Mouse (Mus musculus): ENCODE data around the gene Avpr1b.
A peak's percentile ranks its signal among the peaks of the same experiment; 100 is the strongest.
"Not testable (repeated sequence)": the region's sequence is repeated elsewhere in the genome, so short reads cannot be mapped to it uniquely, and the experiment has no call there.

Avpr1b gene

DNA sequence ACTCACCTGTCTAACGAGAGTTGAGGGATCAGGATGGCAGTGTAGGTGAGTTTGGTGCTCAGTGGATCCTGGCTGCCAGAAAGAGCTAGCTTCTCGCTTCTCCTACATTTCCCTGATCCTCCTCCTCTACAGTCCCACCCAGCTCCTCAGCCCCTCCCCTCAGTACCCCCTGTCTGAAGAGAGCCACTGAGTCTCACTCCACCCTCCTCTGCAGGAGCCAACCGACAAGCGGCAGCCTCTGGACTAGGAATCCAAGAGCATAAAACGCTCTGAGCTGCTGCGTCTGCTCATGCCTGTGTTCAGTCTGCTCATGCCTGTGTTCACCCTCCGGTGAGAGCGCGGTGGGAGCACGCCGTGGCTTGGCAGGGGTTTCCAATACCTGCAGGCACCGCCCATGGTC is at the start of gene Avpr1b:
Gene Avpr1b (plus strand): TSS at position 335 of the 400 bp plus-strand sequence.
- no peak for DNase-seq (ENCODE audit: low spot score)

DNA sequence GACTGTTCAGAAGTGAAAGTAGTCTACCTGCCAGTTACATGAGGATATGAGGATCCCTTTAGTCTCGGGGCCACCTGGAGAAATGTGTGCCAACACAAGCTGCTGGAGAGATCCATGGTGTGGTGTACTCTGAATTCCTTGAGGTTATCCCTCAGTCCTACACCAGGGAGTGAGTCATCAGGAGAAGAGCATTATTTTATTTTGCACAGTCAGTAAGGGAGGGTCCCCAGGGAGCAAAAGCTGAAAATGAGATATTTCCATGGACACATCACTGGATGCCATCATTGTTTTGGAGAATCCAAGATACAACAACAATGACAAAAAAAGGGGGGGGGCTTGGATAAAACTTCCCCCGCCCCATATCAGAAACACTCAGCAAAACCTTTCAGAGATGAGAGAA is 47.1 kb upstream of the Avpr1b start:
- DNase-seq (ENCODE audit: low spot score): peak; percentile 24

DNA sequence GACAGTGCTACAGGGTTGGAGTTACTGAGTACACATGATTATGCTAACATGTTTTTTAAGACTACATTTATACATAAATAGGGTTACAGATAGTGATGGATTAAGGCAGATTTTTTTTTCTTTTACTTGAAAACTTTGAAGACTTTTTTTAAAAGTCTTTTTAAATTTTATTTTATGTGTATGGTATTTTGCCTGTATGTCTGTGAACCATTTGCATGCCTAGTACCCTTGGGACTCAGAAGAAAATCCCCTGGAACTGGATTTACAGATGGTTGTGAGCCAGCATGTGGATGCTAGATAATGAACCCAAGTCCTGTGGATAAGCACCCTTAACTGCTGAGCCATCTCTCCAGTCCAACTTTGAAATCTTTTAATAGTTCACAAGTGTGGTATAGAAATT is 45.6 kb upstream of the Avpr1b start:
- no peak for DNase-seq (ENCODE audit: low spot score)

DNA sequence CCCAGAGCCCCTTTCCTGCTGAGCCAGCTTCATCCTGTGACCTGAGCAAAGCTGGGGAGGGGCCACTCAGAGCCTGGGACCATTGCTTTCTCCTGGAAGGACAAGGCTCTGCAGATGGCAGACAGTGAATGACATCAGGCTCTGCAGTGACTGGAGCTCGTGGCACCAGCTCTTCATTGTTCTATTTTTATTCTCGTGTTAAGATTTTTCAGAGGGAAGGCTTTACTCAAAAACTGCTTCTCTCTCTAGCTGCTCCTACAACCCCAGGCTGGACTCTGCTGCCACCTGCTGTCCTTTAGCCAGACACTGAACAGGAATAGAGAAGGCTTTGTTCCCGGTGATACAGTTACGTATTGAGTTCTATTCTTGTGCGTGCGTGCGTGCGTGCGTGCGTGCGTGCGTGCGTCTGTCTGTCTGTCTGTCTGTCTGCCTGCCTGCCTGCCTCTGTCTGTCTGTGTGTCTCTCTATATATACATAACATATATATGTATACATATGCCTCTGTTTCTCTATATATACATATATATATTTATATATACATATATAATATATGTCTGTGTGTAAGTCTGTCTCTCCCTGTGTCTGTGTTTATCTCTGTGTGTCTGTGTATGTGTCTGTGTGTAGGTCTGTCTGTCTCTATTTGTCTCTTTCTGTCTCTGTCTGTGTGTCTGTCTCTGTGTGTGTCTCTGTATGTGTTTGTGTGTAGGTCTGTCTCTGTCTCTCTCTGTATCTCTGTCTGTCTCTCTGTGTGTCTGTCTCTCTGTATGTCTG is 43.8 kb upstream of the Avpr1b start:
- peak; percentile 84 for DNase-seq (ENCODE audit: low spot score)

DNA sequence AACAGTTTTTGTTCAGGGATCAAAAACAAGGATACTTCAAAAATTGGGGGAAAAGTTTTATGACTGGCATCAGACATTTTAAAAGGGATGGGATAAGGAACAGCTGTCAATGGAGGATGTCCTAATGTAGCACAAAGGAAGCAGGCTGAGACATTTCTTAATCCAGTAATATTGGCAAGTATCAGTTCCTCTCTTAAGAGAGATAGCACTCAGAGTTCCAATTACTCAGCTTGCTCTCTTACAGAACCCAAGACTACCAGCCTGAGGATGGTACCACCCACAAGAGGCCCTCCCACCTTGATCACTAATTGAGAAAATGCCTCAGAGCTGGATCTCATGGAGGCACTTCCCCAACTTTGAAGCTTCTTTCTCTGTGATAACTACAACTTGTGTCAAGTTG is 38.5 kb upstream of the Avpr1b start:
- DNase-seq (ENCODE audit: low spot score): no peak

DNA sequence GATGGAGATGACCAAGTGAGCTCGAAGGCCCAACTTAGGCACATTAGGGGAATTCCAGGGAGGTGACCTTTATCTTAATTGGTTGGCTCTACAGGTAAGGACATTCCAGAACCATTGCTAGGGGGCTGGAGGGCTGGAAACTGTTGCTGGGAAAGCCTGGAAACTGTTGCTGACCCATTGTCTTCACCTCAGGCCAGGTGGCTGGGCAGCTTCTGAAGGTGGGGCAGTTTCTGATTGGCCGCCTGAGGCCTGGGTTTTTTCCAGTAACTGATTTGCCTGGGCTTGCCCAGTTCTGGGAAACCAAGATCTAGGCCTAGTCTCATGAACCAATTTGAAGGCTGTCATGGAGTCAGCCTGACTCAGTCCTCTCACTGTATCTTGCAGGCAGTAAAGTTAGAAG is 37.0 kb upstream of the Avpr1b start:
- DNase-seq (ENCODE audit: low spot score): no peak

DNA sequence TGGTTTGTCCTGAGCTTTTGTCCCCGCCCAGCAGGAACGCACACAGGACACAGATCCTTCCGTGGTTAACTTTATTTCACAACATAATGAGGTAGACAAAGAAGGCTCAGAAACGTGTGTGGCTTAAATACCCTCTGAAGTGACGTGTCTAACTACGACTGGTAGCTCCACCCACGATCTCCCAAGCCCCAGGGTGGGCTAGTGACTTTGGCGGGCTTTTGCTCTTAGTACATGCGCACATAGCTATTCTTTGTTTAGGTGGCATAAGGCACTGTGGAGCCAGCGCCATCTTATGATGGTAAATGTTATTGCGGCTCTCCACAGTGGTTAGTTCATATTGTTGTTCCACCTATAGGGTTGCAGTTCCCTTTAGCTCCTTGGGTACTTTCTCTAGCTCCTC is 33.0 kb upstream of the Avpr1b start:
- not testable (repeated sequence) for DNase-seq (ENCODE audit: low spot score)

DNA sequence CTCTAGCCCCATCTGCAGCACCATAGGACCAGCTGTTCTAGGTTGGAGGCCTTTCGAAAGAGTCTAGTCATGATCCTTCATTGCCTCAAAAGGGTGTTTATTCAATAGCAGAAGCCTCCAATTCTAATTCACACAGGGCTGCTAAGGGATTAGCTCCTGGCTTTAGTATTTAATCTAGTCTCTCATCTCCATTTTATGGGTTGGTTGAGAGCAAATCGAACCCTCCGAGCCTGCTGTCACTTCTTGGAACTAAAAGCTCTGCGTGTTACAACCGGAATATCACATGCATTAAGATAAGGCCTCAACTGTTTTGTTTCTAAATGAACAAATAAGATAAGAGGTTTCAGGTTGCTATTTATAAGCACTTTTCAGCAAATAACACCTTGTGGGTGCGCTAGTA is 29.3 kb upstream of the Avpr1b start:
- DNase-seq (ENCODE audit: low spot score): no peak

DNA sequence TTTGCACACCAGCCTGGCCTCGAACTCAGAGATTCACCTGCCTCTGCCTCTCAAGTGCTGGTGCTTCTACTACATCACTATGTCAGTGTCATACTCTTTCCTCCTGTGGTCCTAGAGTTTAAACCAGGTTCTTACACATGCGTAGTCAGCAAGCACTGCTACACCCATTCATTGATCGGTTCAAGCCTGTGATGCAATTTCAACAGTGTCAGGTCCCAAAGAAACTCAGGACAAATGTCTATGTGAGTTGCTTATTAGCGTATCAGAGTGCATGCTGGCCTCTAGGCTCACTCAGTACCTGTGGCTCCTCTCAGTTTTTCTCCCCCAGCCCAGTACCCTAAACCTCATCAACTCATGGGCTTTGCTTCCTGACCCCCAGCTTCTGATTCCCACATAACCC is 28.6 kb upstream of the Avpr1b start:
- DNase-seq (ENCODE audit: low spot score): no peak

DNA sequence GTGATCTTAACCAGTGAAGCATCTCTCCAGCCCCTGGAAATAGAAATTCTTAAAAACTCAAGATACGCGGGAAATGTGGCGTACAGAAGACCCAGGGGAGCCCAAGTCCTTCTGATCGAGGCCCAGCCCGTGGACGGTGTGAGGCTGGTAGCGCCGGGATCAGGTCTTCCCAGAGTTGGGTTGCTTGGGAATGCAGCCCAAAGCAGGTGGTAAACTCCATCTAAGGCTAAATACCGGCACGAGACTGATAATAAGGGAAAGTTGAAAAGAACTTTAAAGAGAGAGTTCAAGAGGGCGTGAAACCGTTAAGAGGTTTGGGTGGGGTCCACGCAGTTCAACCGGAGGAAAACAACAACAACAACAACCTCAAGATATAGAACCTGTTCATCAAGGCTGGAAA is 25.3 kb upstream of the Avpr1b start:
- DNase-seq (ENCODE audit: low spot score): peak; percentile 7

DNA sequence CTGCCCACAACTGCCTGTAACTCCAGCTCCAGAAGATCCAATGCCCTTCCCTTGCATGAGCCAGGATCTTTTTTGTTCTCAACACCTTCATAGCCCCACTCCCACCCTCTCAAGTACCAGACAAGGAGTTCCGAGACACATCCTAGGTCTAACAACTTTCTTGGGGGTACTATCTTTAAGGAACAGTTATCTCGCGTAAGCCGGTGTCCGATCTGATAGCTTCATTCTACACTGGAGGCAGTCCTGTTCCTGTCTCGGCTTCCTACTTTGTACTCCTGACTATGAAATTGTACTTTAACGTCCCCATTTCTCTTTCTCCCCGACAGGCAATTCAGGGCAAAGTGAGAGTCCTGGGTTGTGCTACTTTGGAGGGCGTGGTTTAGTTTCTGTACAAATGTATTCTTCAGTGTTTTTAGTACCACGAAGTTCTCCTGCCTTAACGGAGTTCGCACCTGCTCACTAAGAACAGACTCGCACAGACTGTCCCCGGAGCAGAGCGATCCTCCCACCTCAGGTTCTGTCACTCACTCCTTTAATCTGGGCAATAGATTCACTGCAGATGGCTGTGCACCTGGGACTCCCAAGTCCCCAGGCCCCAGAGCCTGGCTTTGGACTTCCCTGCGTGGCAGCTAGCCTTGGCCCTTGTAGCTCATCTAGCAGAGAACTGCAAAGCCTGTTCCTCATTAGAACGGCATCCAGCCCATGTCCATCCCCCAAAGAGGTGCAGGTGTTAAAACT is 19.9 kb upstream of the Avpr1b start:
- no peak for DNase-seq (ENCODE audit: low spot score)

DNA sequence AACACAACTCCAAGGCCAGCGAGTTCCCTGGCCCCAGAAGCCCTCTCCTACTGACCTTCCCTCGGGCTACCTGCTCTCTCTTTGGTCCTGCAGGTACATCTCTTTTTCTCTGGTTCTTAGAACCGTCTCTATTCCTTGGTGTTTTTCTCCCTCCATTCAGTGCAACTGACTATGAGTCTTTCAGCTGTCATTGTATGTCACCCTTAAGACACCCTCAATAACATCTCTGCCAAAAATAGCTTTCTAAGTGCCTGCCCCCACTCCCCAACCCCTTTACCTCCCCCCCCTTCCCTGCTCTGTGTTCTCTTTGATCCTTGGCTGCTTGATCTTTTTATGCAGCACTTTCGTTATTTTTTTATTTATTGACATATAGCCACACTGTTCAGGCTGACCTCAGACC is 18.6 kb upstream of the Avpr1b start:
- no peak for DNase-seq (ENCODE audit: low spot score)

DNA sequence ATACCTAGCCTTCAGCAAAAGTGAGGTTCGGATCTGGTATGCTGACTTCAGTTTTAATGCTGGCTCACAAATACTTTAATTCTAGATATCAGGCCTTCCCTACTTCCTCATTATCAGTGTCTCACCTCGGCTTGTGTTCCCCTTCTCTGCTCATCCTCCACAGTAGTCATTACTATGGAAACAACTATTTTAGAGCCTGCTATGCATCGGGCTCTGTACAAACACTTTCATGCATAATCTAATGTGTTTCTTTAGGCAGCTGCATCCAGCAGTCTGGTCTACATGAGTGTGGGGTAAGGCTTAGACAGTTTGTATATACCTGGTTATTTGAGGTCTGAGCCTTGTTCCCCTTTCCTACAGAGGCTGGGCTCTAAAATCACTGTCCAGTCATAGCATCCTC is 15.4 kb upstream of the Avpr1b start:
- DNase-seq (ENCODE audit: low spot score): no peak

DNA sequence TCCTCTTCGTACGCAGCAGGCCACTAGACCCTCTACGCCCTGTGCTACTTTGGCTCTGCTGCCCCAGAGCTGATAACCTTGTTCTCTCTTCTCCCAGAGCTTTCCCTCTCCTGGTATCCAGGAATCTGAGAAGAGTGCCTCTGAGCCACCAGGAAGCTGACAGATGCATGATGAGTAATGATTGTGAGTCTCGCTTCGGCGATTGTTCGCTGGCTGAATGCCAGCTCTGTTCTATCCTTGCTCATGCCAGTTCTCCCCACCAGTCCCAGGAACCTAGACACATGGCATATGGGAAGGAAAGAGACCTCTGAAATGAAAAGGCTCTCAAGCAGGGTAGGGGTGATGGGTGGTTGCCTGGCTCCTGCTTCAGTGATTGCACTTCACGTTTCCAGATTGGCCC is 12.2 kb upstream of the Avpr1b start:
- DNase-seq (ENCODE audit: low spot score): peak; percentile 14

DNA sequence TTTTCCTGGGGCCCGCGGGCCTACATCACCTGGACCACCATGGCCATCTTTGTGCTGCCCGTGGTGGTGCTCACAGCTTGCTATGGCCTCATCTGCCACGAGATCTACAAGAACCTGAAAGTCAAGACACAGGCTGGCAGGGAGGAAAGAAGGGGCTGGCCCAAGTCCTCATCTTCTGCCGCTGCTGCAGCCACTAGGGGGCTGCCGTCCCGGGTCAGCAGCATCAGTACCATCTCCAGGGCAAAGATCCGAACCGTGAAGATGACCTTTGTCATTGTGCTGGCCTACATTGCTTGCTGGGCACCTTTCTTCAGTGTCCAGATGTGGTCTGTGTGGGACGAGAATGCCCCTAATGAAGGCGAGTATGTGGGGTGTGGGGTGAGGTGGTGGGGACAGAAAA is 1.3 kb downstream of the Avpr1b start:
- DNase-seq (ENCODE audit: low spot score): no peak

DNA sequence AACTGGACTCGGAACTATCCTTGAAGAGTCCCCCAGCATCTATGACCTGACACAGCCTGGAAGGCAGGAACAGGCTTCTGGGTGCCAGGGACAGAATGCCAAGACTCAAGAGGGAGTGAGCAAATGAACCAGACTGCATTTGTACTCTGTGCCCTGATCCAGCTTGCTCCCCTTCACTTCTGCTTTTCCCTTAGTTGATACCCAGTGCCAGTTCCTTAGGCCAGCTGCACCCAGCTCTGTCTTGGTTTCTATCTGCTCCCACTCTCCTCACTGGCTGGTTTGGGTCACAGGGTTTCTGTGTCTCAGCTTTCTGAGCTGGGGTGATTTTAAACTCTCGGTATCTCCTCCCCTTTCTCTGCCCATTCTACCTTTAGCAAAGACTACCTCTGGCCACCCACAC is 7.7 kb downstream of the Avpr1b start:
- DNase-seq (ENCODE audit: low spot score): no peak

DNA sequence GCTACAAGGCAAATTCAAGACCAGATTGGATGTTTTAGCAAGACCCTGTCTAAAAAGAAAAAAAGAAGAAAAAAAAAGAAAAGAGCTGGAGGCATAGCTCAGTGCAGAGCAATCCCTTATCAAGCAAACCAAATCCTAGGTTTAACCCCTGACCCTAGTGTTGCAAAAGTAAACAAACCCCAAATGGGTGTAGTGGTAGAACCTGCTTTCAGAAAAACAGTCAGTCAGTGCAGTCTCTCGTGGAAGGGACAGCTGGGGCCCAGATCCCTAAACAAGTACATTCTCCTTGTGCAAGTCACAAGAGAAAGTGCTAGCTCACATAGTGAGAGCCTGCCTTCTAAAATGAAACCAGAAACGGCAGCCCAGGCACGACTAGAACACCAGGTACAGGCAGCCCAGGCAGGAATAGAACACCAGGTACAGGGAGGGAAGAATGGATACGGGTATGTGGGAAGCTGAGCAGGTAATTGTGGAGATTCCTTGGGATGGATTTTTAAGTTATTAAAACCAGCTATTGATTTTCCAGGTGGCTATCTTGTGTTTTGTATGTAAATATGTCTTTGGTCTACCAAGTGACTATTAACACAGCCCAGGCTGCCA is 13.6 kb downstream of the Avpr1b start:
- DNase-seq (ENCODE audit: low spot score): no peak

DNA sequence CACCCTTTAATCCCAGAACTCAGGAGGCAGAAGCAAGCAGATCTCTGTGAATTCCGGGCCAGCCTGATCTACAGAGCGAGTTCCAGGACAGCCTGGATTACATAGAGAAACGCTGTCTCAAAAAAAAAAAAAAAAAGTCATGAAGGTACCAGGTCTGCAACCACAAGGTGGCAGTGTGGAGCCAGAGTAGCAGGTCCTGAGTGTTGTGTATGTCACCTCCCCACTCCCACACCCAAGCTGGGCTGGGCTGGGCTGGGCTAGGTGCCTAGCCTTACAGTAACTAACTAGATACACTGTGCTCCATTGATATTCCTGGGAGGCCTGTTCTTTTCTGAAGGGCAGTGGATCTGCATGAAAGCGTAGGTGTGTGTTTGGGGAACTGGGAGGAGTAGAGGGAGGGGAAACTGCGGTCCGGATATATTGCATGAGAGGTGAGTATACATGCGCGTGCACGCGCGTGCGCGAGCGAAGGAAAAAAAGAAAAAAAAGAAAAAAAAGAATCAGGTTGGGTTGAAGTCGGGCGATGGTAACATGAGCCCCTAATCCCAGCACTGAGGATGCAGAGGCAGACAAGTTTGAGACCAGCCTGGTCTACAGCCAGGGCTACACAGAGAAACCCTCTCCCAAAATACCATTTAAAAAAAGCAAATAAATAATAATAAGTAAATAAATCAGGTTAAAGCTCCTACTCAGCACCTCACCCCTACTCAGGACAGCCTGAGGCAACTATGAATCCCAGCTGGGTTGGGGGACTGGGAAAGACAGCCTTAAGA is 14.5 kb downstream of the Avpr1b start:
- peak; percentile 45 for DNase-seq (ENCODE audit: low spot score)

DNA sequence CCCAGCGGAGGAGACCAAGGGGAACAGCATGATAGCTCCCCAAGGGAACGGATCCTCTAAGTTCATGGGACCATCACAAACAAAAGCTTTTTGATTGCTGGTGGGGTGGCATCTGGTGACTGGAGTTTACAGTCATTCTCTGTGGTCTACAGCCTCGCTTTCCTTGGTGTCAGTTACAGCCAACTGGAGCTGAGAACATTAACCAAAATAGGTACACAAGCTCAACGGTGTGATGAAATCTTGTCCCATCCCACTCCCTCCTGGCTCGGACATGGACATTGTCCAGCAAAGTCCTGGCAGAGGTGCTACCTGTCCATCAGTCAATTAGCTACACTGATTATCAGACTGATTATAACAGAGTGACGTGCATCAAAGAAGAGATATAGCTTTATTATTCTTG is 15.6 kb downstream of the Avpr1b start:
- DNase-seq (ENCODE audit: low spot score): no peak

DNA sequence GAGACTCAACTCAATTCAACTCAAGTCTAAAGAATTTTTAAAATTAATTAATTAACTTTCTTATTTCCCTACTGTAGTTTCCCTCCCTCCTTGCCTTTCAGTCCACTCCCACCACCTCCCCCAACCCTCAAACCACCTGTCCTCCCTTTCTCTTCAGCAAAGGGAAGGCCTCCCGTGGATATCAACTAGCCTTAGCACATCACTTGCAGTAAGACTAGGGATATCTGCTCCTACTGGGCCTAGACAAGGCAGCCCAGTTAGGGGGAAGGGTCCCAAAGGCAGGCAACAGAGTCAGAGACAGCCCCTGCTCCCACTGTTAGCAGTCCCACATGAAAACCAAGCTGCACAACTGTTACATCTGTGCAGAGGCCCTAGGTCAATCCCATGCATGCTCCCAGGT is 17.1 kb downstream of the Avpr1b start:
- no peak for DNase-seq (ENCODE audit: low spot score)

DNA sequence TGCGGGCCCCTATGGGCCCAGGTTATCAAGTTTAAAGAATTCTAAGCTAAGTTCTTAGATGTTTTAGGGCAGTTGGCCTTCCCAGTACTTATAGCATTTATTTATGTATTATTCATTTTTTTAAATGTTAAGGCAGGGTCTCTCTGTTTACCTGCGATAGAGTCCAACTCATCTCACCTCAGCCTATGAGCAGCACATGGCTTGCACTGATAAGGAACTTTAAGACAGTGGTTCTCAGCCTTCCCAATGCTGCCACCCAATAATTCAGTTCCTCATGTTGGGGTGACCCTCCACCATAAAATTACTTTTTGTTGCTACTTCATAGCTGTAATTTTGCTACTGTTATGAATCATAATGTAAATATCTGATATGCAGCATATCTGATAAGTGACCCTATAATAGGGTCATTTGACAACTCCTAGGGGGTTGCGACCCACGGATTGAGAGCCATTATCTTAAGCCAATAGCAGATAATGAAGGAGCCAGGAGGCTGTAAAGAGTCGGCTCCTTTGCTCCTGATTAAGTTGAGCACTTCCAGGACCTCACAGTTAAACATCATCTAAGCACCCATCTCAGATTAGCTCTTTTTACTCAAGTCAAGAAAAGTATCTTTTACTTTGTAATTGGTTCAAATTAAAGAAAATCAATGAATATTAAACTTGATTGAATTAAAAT is 17.6 kb downstream of the Avpr1b start:
- DNase-seq (ENCODE audit: low spot score): no peak

DNA sequence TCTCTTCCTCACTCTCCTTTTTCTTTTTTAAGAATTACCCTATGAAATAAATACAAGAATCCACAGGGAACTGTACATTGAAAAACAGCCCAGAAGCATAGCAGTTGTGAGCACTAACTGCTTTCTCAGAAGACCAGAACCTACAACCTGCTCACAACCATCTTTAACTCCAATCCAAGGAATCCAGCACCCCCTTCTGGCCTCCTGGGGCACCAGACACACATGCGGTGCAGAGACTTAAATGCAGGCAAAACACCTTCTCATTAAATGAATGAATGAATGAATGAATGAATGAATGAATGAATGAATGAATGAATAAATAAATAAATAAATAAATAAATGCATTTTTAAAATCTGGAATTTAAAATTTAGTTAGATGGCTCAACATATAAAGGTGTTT is 19.5 kb downstream of the Avpr1b start:
- no peak for DNase-seq (ENCODE audit: low spot score)
